Mouse (Mus musculus): ENCODE data around the gene Ano1. TPM values are rescaled to one million over a fixed set of nuclear protein-coding genes. Genes with fewer than 3 reads are reported as not detected.

Ano1 gene
- polyA plus RNA-seq, 1 experiment from 2014 or later = 14.9 TPM

GRCm38 (mm10) chr7:144583619-144584018, 168.2 kb downstream of the Ano1 start:
- Histone ChIP-seq H3K9me3 (ENCODE audit: control insufficient read depth, low read length) (no peaks in the 10 kb centered on the region), H3K27me3 (ENCODE audit: control insufficient read depth, insufficient read depth, low read length) (no peaks in the 10 kb centered on the region), H3K4me1 (ENCODE audit: control insufficient read depth, insufficient read depth, low read length) (peaks cover 16% of the 10 kb centered on the region), H3K4me3 (replicated peaks; ENCODE audit: low read depth, low read length) (no peak overlapping the region), H3K27ac (replicated peaks; ENCODE audit: low read depth, low read length) (no peak overlapping the region), H3K4me2 (ENCODE audit: low read length) (no peak overlapping the region), H3K9ac (replicated peaks; ENCODE audit: low read length) (no peak overlapping the region), H3K36me3 (ENCODE audit: control insufficient read depth, insufficient read depth, low read length) (peaks cover 17% of the 10 kb centered on the region)
- WGBS = 9% methylated on average over 4 of the region's 4 CpGs
- DNase-seq (peak; percentile 83), ATAC-seq (ENCODE audit: low FRiP score, low TSS enrichment) (no peak)

GRCm38 (mm10) chr7:144582284-144582980, 169.3 kb downstream of the Ano1 start, which contains the start of gene Fadd:
Gene Fadd (minus strand): TSS chr7:144582463.
- H3K9me3 ChIP-seq (ENCODE audit: control insufficient read depth, low read length) = no peaks in the 10 kb centered on the region
- DNase-seq (peak; percentile 98), ATAC-seq (ENCODE audit: low FRiP score, low TSS enrichment) (peak; percentile 88)
- no peaks in the 10 kb centered on the region for H3K27me3 ChIP-seq (ENCODE audit: control insufficient read depth, insufficient read depth, low read length)
- H3K36me3 ChIP-seq (ENCODE audit: control insufficient read depth, insufficient read depth, low read length) = peaks cover 17% of the 10 kb centered on the region
- peak within 1 kb of the TSS; percentile 72 for H3K9ac ChIP-seq (replicated peaks; ENCODE audit: low read length)
- peak within 1 kb of the TSS; percentile 87 for H3K27ac ChIP-seq (replicated peaks; ENCODE audit: low read depth, low read length)
- H3K4me2 ChIP-seq (ENCODE audit: low read length) = peak within 1 kb of the TSS; percentile 83
- WGBS = 2% methylated on average over 34 of the region's 34 CpGs
- H3K4me3 ChIP-seq (replicated peaks; ENCODE audit: low read depth, low read length) = peak within 1 kb of the TSS; percentile 79
- H3K4me1 ChIP-seq (ENCODE audit: control insufficient read depth, insufficient read depth, low read length) = peaks cover 16% of the 10 kb centered on the region

- peak overlapping the region; percentile 83 for H3K4me2 ChIP-seq (ENCODE audit: low read length)
- peak; percentile 85 for ATAC-seq (ENCODE audit: low FRiP score, low TSS enrichment)
- WGBS = 1% methylated on average over 43 of the region's 43 CpGs
These were observed 170.1 kb downstream of the Ano1 start for GRCm38 (mm10) chr7:144581559-144582283.

GRCm38 (mm10) chr7:144577876-144578275, 173.9 kb downstream of the Ano1 start:
- Histone ChIP-seq H3K4me2 (ENCODE audit: low read length) (no peak overlapping the region), H3K4me1 (ENCODE audit: control insufficient read depth, insufficient read depth, low read length) (peaks cover 13% of the 10 kb centered on the region), H3K27ac (replicated peaks; ENCODE audit: low read depth, low read length) (no peak overlapping the region), H3K9me3 (ENCODE audit: control insufficient read depth, low read length) (no peaks in the 10 kb centered on the region), H3K27me3 (ENCODE audit: control insufficient read depth, insufficient read depth, low read length) (no peaks in the 10 kb centered on the region), H3K9ac (replicated peaks; ENCODE audit: low read length) (no peak overlapping the region), H3K4me3 (replicated peaks; ENCODE audit: low read depth, low read length) (no peak overlapping the region), H3K36me3 (ENCODE audit: control insufficient read depth, insufficient read depth, low read length) (peaks cover 17% of the 10 kb centered on the region)
- no peak for ATAC-seq (ENCODE audit: low FRiP score, low TSS enrichment)
- DNase-seq = no peak
- 93% methylated on average over 5 of the region's 5 CpGs for WGBS

More at GRCm38 (mm10) chr7:144581559-144582283, 170.1 kb downstream of the Ano1 start:
- H3K27me3 ChIP-seq (ENCODE audit: control insufficient read depth, insufficient read depth, low read length) = no peaks in the 10 kb centered on the region
- peaks cover 16% of the 10 kb centered on the region for H3K4me1 ChIP-seq (ENCODE audit: control insufficient read depth, insufficient read depth, low read length)
- no peaks in the 10 kb centered on the region for H3K9me3 ChIP-seq (ENCODE audit: control insufficient read depth, low read length)
- peak; percentile 85 for DNase-seq
- H3K9ac ChIP-seq (replicated peaks; ENCODE audit: low read length) = peak overlapping the region; percentile 72
- H3K36me3 ChIP-seq (ENCODE audit: control insufficient read depth, insufficient read depth, low read length) = peaks cover 17% of the 10 kb centered on the region
- H3K4me3 ChIP-seq (replicated peaks; ENCODE audit: low read depth, low read length) = peak overlapping the region; percentile 79
- H3K27ac ChIP-seq (replicated peaks; ENCODE audit: low read depth, low read length) = peak overlapping the region; percentile 87

DNA sequence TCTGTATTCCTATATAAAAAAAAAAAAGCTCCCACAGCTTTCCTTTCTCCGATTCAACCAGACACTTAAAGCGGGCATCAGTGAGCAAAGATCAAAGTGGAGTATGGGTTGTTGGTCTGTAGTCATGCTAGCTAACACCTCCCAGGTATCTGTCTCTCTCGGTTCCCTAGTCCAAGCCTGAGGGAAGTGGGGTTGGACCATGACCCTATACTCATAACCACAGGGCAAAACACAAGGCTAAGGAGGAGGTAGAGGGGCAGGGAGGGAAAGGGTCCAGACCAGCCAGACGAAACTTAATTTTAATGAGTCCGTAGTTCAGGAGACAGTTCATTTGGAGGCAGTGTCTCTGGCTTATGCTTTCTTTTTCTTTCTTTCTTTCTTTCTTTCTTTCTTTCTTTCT, 179.5 kb downstream of the Ano1 start:
- Histone ChIP-seq H3K4me2 (ENCODE audit: low read length) (no peak overlapping the region), H3K4me3 (replicated peaks; ENCODE audit: low read depth, low read length) (no peak overlapping the region), H3K9ac (replicated peaks; ENCODE audit: low read length) (no peak overlapping the region), H3K9me3 (ENCODE audit: control insufficient read depth, low read length) (no peaks in the 10 kb centered on the region), H3K27ac (replicated peaks; ENCODE audit: low read depth, low read length) (no peak overlapping the region), H3K27me3 (ENCODE audit: control insufficient read depth, insufficient read depth, low read length) (no peaks in the 10 kb centered on the region), H3K36me3 (ENCODE audit: control insufficient read depth, insufficient read depth, low read length) (no peaks in the 10 kb centered on the region), H3K4me1 (ENCODE audit: control insufficient read depth, insufficient read depth, low read length) (no peaks in the 10 kb centered on the region)
- ATAC-seq (ENCODE audit: low FRiP score, low TSS enrichment) (no peak), DNase-seq (no peak)
- WGBS = 82% methylated on average over 5 of the region's 5 CpGs

DNA sequence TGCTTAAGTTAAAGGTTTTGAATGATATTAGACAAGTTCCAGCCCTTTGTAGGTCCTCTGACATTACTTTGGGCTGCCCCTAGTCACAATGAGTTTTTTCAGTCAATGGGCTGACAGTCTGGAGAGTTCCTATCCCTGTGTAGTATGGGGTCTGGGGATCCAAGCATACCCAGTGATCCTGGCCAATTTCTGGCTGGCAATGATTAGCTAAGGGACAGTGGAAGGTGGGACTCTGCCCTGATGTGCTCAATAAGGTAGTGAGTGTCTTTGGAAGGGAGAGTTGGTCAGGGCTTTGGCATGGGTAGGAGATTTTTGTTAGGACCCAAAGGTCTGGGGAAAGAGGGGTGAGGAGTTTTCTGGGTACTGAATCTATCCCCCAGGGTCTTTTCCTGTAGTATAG, 180.2 kb downstream of the Ano1 start:
- no peak for DNase-seq
- H3K4me1 ChIP-seq (ENCODE audit: control insufficient read depth, insufficient read depth, low read length) = no peaks in the 10 kb centered on the region
- no peaks in the 10 kb centered on the region for H3K9me3 ChIP-seq (ENCODE audit: control insufficient read depth, low read length)
- H3K4me2 ChIP-seq (ENCODE audit: low read length) = no peak overlapping the region
- H3K27me3 ChIP-seq (ENCODE audit: control insufficient read depth, insufficient read depth, low read length) = no peaks in the 10 kb centered on the region
- ATAC-seq (ENCODE audit: low FRiP score, low TSS enrichment) = no peak
- no peak overlapping the region for H3K9ac ChIP-seq (replicated peaks; ENCODE audit: low read length)
- no peak overlapping the region for H3K27ac ChIP-seq (replicated peaks; ENCODE audit: low read depth, low read length)
- no peak overlapping the region for H3K4me3 ChIP-seq (replicated peaks; ENCODE audit: low read depth, low read length)
- no peaks in the 10 kb centered on the region for H3K36me3 ChIP-seq (ENCODE audit: control insufficient read depth, insufficient read depth, low read length)

DNA sequence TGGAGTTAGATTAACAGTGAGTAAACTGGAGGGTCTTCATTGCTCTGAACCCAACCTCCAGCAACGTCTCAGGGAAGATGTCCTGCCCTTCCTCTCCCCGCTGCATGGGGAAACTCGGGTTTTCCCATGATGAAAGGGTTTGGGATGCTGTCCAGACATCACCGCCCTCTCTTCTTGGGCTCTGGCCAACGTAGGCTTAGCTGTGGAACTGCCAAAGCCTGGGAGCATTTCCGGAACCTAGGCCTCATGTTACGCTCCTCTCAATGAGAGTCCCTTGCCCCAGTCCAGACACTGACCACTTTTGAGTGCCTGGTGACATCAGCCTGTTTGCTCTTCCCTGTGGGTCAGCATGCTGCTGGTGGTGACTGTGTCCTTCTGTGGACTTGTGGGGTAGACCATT, 182.3 kb downstream of the Ano1 start:
- Histone ChIP-seq H3K27me3 (ENCODE audit: control insufficient read depth, insufficient read depth, low read length) (no peaks in the 10 kb centered on the region), H3K9me3 (ENCODE audit: control insufficient read depth, low read length) (no peaks in the 10 kb centered on the region), H3K36me3 (ENCODE audit: control insufficient read depth, insufficient read depth, low read length) (no peaks in the 10 kb centered on the region), H3K9ac (replicated peaks; ENCODE audit: low read length) (no peak overlapping the region), H3K4me2 (ENCODE audit: low read length) (no peak overlapping the region), H3K27ac (replicated peaks; ENCODE audit: low read depth, low read length) (no peak overlapping the region), H3K4me3 (replicated peaks; ENCODE audit: low read depth, low read length) (no peak overlapping the region), H3K4me1 (ENCODE audit: control insufficient read depth, insufficient read depth, low read length) (no peaks in the 10 kb centered on the region)
- ATAC-seq (ENCODE audit: low FRiP score, low TSS enrichment) = no peak
- 81% methylated on average over 7 of the region's 7 CpGs for WGBS
- DNase-seq = no peak

DNA sequence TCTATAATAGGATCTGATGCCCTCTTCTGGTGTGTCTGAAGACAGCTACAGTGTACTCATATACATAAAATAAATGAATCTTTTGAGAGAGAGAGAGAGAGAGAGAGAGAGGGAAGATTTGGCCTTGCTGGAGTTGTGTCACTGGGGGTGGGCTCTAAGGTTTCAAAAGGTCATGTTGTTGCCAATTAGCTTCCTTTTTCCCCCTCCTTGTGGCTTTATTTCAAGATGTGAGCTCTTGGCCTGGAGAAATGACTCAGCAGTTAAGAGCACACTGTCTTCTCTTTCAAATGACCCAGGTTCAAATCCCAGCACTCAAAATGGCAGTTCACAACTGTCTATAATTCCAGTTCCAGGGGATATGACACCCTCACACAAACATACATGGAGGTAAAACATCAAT, 183.7 kb downstream of the Ano1 start:
- DNase-seq = no peak
- no peak overlapping the region for H3K4me3 ChIP-seq (replicated peaks; ENCODE audit: low read depth, low read length)
- H3K4me2 ChIP-seq (ENCODE audit: low read length) = no peak overlapping the region
- H3K36me3 ChIP-seq (ENCODE audit: control insufficient read depth, insufficient read depth, low read length) = no peaks in the 10 kb centered on the region
- H3K9ac ChIP-seq (replicated peaks; ENCODE audit: low read length) = no peak overlapping the region
- no peaks in the 10 kb centered on the region for H3K4me1 ChIP-seq (ENCODE audit: control insufficient read depth, insufficient read depth, low read length)
- no peak for ATAC-seq (ENCODE audit: low FRiP score, low TSS enrichment)
- no peaks in the 10 kb centered on the region for H3K9me3 ChIP-seq (ENCODE audit: control insufficient read depth, low read length)
- H3K27me3 ChIP-seq (ENCODE audit: control insufficient read depth, insufficient read depth, low read length) = no peaks in the 10 kb centered on the region
- H3K27ac ChIP-seq (replicated peaks; ENCODE audit: low read depth, low read length) = no peak overlapping the region
